Mouse (Mus musculus): Measurements from ENCODE around the gene Kif26b. TPM values are rescaled to one million over a fixed set of nuclear protein-coding genes. Genes with fewer than 3 reads are reported as not detected.

Gene Kif26b
- total and polyA plus RNA-seq, 3 experiments = 0.86 to 3.0 (median 2.4) TPM

- Histone ChIP-seq H3K27me3 (ENCODE audit: control insufficient read depth, insufficient read depth, low read length) (no peaks in the 10 kb centered on the region), H3K4me1 (ENCODE audit: control insufficient read depth, insufficient read depth, low read length) (no peaks in the 10 kb centered on the region), H3K36me3 (ENCODE audit: control insufficient read depth, insufficient read depth, low read length) (no peaks in the 10 kb centered on the region), H3K79me2 (replicated peaks; ENCODE audit: control insufficient read depth, insufficient read depth, low read length) (no peaks in the 10 kb centered on the region), H3K27ac (no peak overlapping the region), H3K4me3 (no peak overlapping the region), H3K9ac (ENCODE audit: low read depth, low read length) (no peak overlapping the region)
- DNase-seq = no peak
- intact Hi-C loops (cut with DNase I) = no loop called here
- TF ChIP-seq POLR2A (IDR thresholded peaks at IDR 0.05; ENCODE audit: insufficient read depth, low read depth, low read length) (no peak), CTCF (IDR thresholded peaks at IDR 0.05) (no peak), EP300 (IDR thresholded peaks at IDR 0.05; ENCODE audit: insufficient read depth, low read depth, low read length) (no peak)
- WGBS = 41% methylated on average over 6 of the region's 6 CpGs
These were observed 241.1 kb downstream of the Kif26b start for GRCm38 (mm10) chr1:178769988-178770387.

GRCm38 (mm10) chr1:178770626-178771362, 241.9 kb downstream of the Kif26b start:
- intact Hi-C loops (cut with DNase I) = no loop called here
- no peak for TF ChIP-seq POLR2A (IDR thresholded peaks at IDR 0.05; ENCODE audit: insufficient read depth, low read depth, low read length)
- TF ChIP-seq CTCF (IDR thresholded peaks at IDR 0.05) = no peak
- no peak for TF ChIP-seq EP300 (IDR thresholded peaks at IDR 0.05; ENCODE audit: insufficient read depth, low read depth, low read length)

GRCm38 (mm10) chr1:178779742-178780141, 250.8 kb downstream of the Kif26b start:
- DNase-seq = no peak
- Histone ChIP-seq H3K36me3 (ENCODE audit: control insufficient read depth, insufficient read depth, low read length) (no peaks in the 10 kb centered on the region), H3K4me3 (no peak overlapping the region), H3K9ac (ENCODE audit: low read depth, low read length) (no peak overlapping the region), H3K27me3 (ENCODE audit: control insufficient read depth, insufficient read depth, low read length) (no peaks in the 10 kb centered on the region), H3K79me2 (replicated peaks; ENCODE audit: control insufficient read depth, insufficient read depth, low read length) (no peaks in the 10 kb centered on the region), H3K27ac (no peak overlapping the region), H3K4me1 (ENCODE audit: control insufficient read depth, insufficient read depth, low read length) (no peaks in the 10 kb centered on the region)
- intact Hi-C loops (cut with DNase I) = no loop called here
- no peak for TF ChIP-seq CTCF (IDR thresholded peaks at IDR 0.05)
- WGBS = 34% methylated on average over 2 of the region's 2 CpGs

More at GRCm38 (mm10) chr1:178770626-178771362, 241.9 kb downstream of the Kif26b start:
- 54% methylated on average over 6 of the region's 7 CpGs for WGBS
- Histone ChIP-seq H3K27me3 (ENCODE audit: control insufficient read depth, insufficient read depth, low read length) (no peaks in the 10 kb centered on the region), H3K27ac (no peak overlapping the region), H3K4me3 (no peak overlapping the region), H3K4me1 (ENCODE audit: control insufficient read depth, insufficient read depth, low read length) (no peaks in the 10 kb centered on the region), H3K79me2 (replicated peaks; ENCODE audit: control insufficient read depth, insufficient read depth, low read length) (no peaks in the 10 kb centered on the region), H3K36me3 (ENCODE audit: control insufficient read depth, insufficient read depth, low read length) (no peaks in the 10 kb centered on the region), H3K9ac (ENCODE audit: low read depth, low read length) (no peak overlapping the region)
- DNase-seq = no peak

- Histone ChIP-seq H3K36me3 (ENCODE audit: control insufficient read depth, insufficient read depth, low read length) (no peaks in the 10 kb centered on the region), H3K9ac (ENCODE audit: low read depth, low read length) (no peak overlapping the region), H3K4me1 (ENCODE audit: control insufficient read depth, insufficient read depth, low read length) (no peaks in the 10 kb centered on the region), H3K27ac (no peak overlapping the region), H3K27me3 (ENCODE audit: control insufficient read depth, insufficient read depth, low read length) (no peaks in the 10 kb centered on the region), H3K4me3 (no peak overlapping the region), H3K79me2 (replicated peaks; ENCODE audit: control insufficient read depth, insufficient read depth, low read length) (no peaks in the 10 kb centered on the region)
- intact Hi-C loops (cut with DNase I) = no loop called here
- TF ChIP-seq POLR2A (IDR thresholded peaks at IDR 0.05; ENCODE audit: insufficient read depth, low read depth, low read length) (no peak), CTCF (IDR thresholded peaks at IDR 0.05) (no peak), EP300 (IDR thresholded peaks at IDR 0.05; ENCODE audit: insufficient read depth, low read depth, low read length) (no peak)
- 97% methylated on average over 6 of the region's 6 CpGs for WGBS
- no peak for DNase-seq
These were observed 255.1 kb downstream of the Kif26b start for GRCm38 (mm10) chr1:178784043-178784442.

- no peak for TF ChIP-seq CTCF (IDR thresholded peaks at IDR 0.05)
- no peak for TF ChIP-seq POLR2A (IDR thresholded peaks at IDR 0.05; ENCODE audit: insufficient read depth, low read depth, low read length)
- no peak for TF ChIP-seq EP300 (IDR thresholded peaks at IDR 0.05; ENCODE audit: insufficient read depth, low read depth, low read length)
- Histone ChIP-seq H3K79me2 (replicated peaks; ENCODE audit: control insufficient read depth, insufficient read depth, low read length) (no peaks in the 10 kb centered on the region), H3K4me3 (no peak overlapping the region), H3K27ac (no peak overlapping the region), H3K9ac (ENCODE audit: low read depth, low read length) (no peak overlapping the region), H3K27me3 (ENCODE audit: control insufficient read depth, insufficient read depth, low read length) (no peaks in the 10 kb centered on the region), H3K4me1 (ENCODE audit: control insufficient read depth, insufficient read depth, low read length) (peaks cover 1% of the 10 kb centered on the region; the same call in 1 of the 2 replicates), H3K36me3 (ENCODE audit: control insufficient read depth, insufficient read depth, low read length) (no peaks in the 10 kb centered on the region)
- no peak for DNase-seq
- WGBS = 30% methylated on average over 1 of the region's 1 CpGs
- intact Hi-C loops (cut with DNase I) = no loop called here
These were observed 262.3 kb downstream of the Kif26b start for GRCm38 (mm10) chr1:178791266-178791665.

GRCm38 (mm10) chr1:178792726-178793125, 263.8 kb downstream of the Kif26b start:
- Histone ChIP-seq H3K79me2 (replicated peaks; ENCODE audit: control insufficient read depth, insufficient read depth, low read length) (no peaks in the 10 kb centered on the region), H3K4me3 (no peak overlapping the region), H3K4me1 (ENCODE audit: control insufficient read depth, insufficient read depth, low read length) (peaks cover 1% of the 10 kb centered on the region; the same call in 1 of the 2 replicates), H3K9ac (ENCODE audit: low read depth, low read length) (no peak overlapping the region), H3K36me3 (ENCODE audit: control insufficient read depth, insufficient read depth, low read length) (no peaks in the 10 kb centered on the region), H3K27me3 (ENCODE audit: control insufficient read depth, insufficient read depth, low read length) (no peaks in the 10 kb centered on the region), H3K27ac (no peak overlapping the region)
- DNase-seq = no peak
- intact Hi-C loops (cut with DNase I) = no loop called here
- 92% methylated on average over 5 of the region's 5 CpGs for WGBS
- TF ChIP-seq CTCF (IDR thresholded peaks at IDR 0.05) = no peak
